Mouse (Mus musculus) neural tube, embryonic 11.5 days (tissue): ENCODE results near the gene Poc5. TPM values are rescaled to one million over a fixed set of nuclear protein-coding genes. Genes with fewer than 3 reads are reported as not detected.
A peak's percentile ranks its signal among the peaks of the same experiment; 100 is the strongest.

Experiments used
- ATAC-seq: fragments of 200-750 bp; cut with Nextera tagmentation; 2 replicates; pipeline ENCODE4 v1.8.0; 2017; ENCODE audit warnings: moderate number of reproducible peaks, mild to moderate bottlenecking, moderate TSS enrichment, moderate library complexity; ENCODE audit not compliant: insufficient read depth, low FRiP score, low TSS enrichment
- DNase-seq: peaks from one replicate; pipeline ENCODE4 v3.0.0-alpha.2; 2015; ENCODE audit warnings: low spot score
- H3K27ac ChIP-seq: fragments of 300-500 bp; sonication (generic); 2 replicates; pipeline ENCODE4 v1.5.1; 2014; ENCODE audit warnings: low read depth, mild to moderate bottlenecking, low read length
- H3K27me3 ChIP-seq: fragments of 300-500 bp; sonication (generic); 2 replicates; pipeline ENCODE4 v1.6.1; 2014; ENCODE audit warnings: mild to moderate bottlenecking, low read length, mixed read lengths; ENCODE audit not compliant: control insufficient read depth, insufficient read depth
- H3K36me3 ChIP-seq: fragments of 300-500 bp; sonication (generic); 2 replicates; pipeline ENCODE4 v1.6.1; 2014; ENCODE audit warnings: mild to moderate bottlenecking, low read length, moderate library complexity, mixed read lengths; ENCODE audit not compliant: control insufficient read depth, insufficient read depth
- H3K4me1 ChIP-seq: fragments of 300-500 bp; sonication (generic); 2 replicates; pipeline ENCODE4 v1.6.1; 2014; ENCODE audit warnings: low read length, mixed read lengths; ENCODE audit not compliant: control insufficient read depth, insufficient read depth
- H3K4me2 ChIP-seq: fragments of 300-500 bp; sonication (generic); 2 replicates; pipeline ENCODE4 v1.6.1; 2014; ENCODE audit warnings: low read depth, mild to moderate bottlenecking, moderate library complexity
- H3K4me3 ChIP-seq: fragments of 300-500 bp; sonication (generic); 2 replicates; pipeline ENCODE4 v1.5.1; 2014; ENCODE audit warnings: low read depth, low read length
- H3K9ac ChIP-seq: fragments of 300-500 bp; sonication (generic); 2 replicates; pipeline ENCODE4 v1.6.1; 2014; ENCODE audit warnings: mild to moderate bottlenecking, low read length
- H3K9me3 ChIP-seq: fragments of 300-500 bp; sonication (generic); 2 replicates; pipeline ENCODE4 v1.6.1; 2016; ENCODE audit warnings: low read length; ENCODE audit not compliant: control insufficient read depth
- WGBS: fragments of 180-500 bp; shearing (Covaris S2); extraction: QIAGEN DNeasy Blood & Tissue Kit; methylation state at CpG from one replicate; pipeline ENCODE4 v1.1.7; 2014; 5-methylcytosine and 5-hydroxymethylcytosine counted together
- polyA plus RNA-seq: library from polyadenylated mRNA; unstranded; fragments of >200 nt; fragmentation: Nextera tagmentation; extraction: Ambion mirVana; gene quantifications from 2 replicates; pipeline ENCODE4 v1.2.1, GENCODE M21; 2014

Poc5 gene
- polyA plus RNA-seq = 27.2 and 30.2 TPM in 2 replicates

DNA sequence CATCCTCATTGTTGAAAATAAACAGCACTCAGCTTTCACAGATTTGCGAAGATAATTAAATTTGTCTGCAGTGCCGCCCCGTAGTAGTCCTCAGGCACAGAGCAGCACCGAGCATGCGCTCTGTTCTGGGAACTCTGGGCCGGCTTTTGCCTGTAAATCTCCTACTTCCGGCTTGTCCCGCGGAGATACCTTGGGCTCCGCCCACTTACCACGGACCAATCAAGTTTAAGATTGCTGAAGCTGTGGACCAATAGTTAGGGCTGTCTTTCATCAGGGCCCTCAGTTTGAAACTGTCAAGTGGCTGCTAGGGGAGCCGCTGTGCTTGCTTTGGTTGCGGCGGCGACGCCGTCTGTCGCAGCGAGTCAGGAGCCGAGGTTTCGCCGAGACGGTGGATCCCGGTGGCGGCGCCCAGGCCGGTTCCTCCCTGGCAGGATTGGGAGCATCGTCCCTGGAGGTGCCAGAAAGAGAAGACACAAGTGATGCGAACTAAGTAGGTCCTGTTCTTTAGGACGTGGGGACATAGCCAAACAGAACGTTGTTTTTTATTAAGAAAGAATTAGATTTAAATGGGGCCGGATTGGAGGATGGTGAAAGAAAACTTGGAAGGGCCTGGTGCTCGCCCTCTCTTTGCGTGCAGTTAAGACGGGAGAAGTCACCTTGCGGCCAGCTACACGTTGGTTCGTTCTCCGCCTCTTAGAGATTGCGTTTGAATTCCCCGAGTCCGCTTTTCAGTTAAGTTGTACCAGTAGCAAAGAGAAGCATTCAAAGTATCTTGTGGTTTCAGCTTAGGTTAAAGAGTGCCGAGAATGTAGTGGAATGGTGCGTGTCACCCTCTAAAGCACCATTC lies at the start of gene Poc5:
Poc5 (plus strand) TSS at position 253 of the 847 bp plus-strand sequence.
- peak; percentile 96 for DNase-seq
- Histone ChIP-seq H3K9me3 (no peaks in the 10 kb centered on the region), H3K27ac (no peak within 1 kb of the TSS), H3K9ac (peak within 1 kb of the TSS; percentile 62), H3K36me3 (no peaks in the 10 kb centered on the region), H3K4me1 (peaks cover 8% of the 10 kb centered on the region), H3K27me3 (no peaks in the 10 kb centered on the region), H3K4me2 (peak within 1 kb of the TSS; percentile 76), H3K4me3 (peak within 1 kb of the TSS; percentile 60)
- WGBS = under 1% methylated on average over 44 of the region's 44 CpGs
- peak; percentile 99 for ATAC-seq

DNA sequence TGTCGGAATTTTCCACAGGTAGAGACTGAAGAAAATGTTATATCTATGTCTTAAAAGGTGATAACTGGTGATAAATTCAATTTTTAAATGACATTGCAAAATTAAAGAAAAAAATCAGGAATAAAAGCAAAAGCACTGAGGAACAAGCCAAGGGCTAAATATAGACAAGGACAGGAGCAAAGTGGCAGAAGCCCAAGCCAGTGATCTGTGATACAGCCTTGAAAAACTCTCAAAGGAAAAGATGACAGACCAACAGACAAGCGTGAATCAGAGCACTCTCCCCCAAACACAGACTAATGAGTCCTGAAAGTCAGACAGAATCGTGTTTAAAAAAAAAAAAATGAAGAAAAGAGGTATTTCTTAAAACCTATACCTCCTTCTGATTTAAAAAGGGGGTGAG lies 46.6 kb upstream of the Poc5 start:
- H3K9ac ChIP-seq = no peak overlapping the region
- no peaks in the 10 kb centered on the region for H3K9me3 ChIP-seq
- no peaks in the 10 kb centered on the region for H3K27me3 ChIP-seq
- H3K4me2 ChIP-seq = no peak overlapping the region
- WGBS = 82% methylated on average over 3 of the region's 3 CpGs
- H3K27ac ChIP-seq = no peak overlapping the region
- ATAC-seq = no peak
- no peak overlapping the region for H3K4me3 ChIP-seq
- H3K4me1 ChIP-seq = no peaks in the 10 kb centered on the region
- no peak for DNase-seq
- H3K36me3 ChIP-seq = no peaks in the 10 kb centered on the region

DNA sequence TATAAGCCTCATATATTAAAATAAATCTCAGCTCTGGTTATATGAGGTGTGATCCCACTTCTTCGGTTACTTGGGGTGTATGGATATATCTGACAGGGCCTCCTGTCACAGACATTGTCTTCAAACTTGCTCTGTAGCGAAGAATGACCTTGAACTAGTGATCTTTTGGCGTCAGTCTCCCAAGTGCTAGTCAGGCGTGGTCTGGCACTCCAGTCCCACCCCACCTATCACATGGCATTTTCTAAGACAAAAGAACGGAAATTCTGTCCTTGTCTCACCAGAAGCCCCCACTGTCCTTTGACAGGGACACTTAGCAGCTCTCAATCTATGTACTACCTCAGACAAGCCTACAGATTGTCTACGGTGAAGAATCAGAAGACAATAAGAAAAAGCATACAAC lies 43.3 kb upstream of the Poc5 start:
- Histone ChIP-seq H3K36me3 (no peaks in the 10 kb centered on the region), H3K27ac (no peak overlapping the region), H3K4me1 (no peaks in the 10 kb centered on the region), H3K4me3 (no peak overlapping the region), H3K9ac (no peak overlapping the region), H3K9me3 (no peaks in the 10 kb centered on the region), H3K4me2 (no peak overlapping the region), H3K27me3 (no peaks in the 10 kb centered on the region)
- DNase-seq (no peak), ATAC-seq (no peak)
- WGBS = 87% methylated on average over 6 of the region's 6 CpGs

DNA sequence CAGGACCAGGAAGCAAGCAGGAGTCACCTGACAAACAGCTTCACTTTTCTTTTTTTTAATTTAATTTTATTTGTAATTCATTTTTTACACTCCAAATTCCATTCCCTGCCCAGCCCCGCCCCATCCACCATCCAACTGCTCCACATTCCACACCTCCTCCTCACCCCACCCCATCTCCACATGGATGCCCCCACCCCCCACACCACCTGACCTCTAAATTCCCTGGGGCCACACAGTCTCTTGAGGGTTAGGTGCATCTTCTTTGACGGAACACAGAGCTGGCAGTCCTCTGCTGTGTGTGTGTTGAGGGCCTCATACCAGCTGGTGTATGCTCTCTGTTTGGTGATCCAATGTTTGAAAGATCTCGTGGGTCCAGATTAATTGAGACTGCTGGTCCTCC lies 41.5 kb upstream of the Poc5 start:
- WGBS = 53% methylated on average over 3 of the region's 3 CpGs

DNA sequence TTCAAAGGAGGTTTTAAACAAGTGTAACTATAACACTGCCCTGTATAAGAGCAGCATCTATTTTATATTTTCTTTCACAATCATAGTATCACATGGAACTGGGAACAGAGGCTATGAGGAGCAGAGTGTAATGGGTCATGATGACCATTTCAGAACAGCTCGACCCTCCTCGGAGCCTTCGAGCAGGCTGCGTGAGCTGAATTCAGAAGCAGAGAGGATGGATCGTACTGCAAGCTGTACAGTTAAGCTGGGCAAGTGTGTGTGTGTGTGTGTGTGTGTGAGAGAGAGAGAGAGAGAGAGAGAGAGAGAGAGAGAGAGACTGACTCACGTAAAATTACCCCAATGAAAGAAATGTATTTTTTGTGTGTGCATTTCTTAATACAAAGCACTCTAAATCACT lies 37.9 kb upstream of the Poc5 start:
- Histone ChIP-seq H3K27ac (no peak overlapping the region), H3K36me3 (no peaks in the 10 kb centered on the region)
- DNase-seq = no peak

More for the DNA sequence above, 41.5 kb upstream of the Poc5 start:
- H3K27ac ChIP-seq = no peak overlapping the region
- H3K9ac ChIP-seq = no peak overlapping the region
- H3K4me3 ChIP-seq = no peak overlapping the region
- no peaks in the 10 kb centered on the region for H3K4me1 ChIP-seq
- no peaks in the 10 kb centered on the region for H3K27me3 ChIP-seq
- no peaks in the 10 kb centered on the region for H3K9me3 ChIP-seq
- H3K4me2 ChIP-seq = no peak overlapping the region
- H3K36me3 ChIP-seq = no peaks in the 10 kb centered on the region
- no peak for ATAC-seq
- no peak for DNase-seq

DNA sequence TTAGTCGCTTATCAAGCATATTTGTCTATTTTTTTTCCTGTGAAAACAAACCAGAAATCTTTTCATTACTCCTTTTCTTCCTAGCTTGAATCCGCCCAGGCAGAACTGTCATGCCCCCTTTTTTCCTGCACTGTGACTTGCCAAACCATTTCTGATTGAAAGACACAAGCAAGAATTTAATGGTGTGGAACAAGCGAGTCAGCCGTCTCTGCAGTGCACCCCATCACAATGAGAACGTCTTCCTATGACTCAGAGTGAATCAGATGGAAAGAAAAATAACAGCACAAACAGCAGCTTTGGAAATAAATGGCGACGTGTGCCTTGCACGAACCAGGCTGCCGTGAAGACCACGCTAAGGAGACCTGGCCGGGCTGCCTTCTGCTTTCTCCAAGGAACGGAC lies 36.8 kb upstream of the Poc5 start:
- Histone ChIP-seq H3K4me2 (no peak overlapping the region), H3K9me3 (no peaks in the 10 kb centered on the region), H3K27me3 (no peaks in the 10 kb centered on the region), H3K27ac (no peak overlapping the region), H3K4me3 (no peak overlapping the region), H3K36me3 (no peaks in the 10 kb centered on the region), H3K9ac (no peak overlapping the region), H3K4me1 (no peaks in the 10 kb centered on the region)
- WGBS = 68% methylated on average over 12 of the region's 12 CpGs
- DNase-seq (no peak), ATAC-seq (no peak)

More for the DNA sequence above, 37.9 kb upstream of the Poc5 start:
- Histone ChIP-seq H3K9me3 (no peaks in the 10 kb centered on the region), H3K4me3 (no peak overlapping the region), H3K27me3 (no peaks in the 10 kb centered on the region), H3K4me2 (no peak overlapping the region), H3K9ac (no peak overlapping the region), H3K4me1 (no peaks in the 10 kb centered on the region)
- WGBS = 86% methylated on average over 6 of the region's 6 CpGs
- no peak for ATAC-seq

DNA sequence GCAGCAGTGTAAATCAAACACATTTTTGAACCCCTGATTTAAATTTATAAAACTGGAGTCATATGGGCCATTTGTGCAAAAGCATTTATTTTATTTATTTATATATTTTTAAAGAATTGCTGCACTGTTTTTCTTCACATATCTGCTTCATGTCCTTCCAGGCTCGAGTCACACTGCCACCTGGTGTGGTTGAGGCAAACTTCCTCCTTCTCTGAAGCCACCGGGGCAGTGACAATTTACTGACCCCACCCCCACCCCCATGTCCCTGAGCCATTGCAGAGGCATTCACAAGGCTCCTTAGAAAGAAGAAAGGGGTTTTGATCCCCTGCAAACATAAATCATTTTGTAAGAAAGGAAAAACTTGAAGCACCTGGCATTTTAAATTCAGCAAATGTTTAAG lies 12.6 kb upstream of the Poc5 start:
- H3K27me3 ChIP-seq = no peaks in the 10 kb centered on the region
- DNase-seq (no peak), ATAC-seq (no peak)
- H3K9me3 ChIP-seq = no peaks in the 10 kb centered on the region
- H3K4me2 ChIP-seq = no peak overlapping the region
- no peaks in the 10 kb centered on the region for H3K36me3 ChIP-seq
- no peak overlapping the region for H3K27ac ChIP-seq
- no peak overlapping the region for H3K4me3 ChIP-seq
- WGBS = 17% methylated on average over 2 of the region's 2 CpGs
- no peak overlapping the region for H3K9ac ChIP-seq
- no peaks in the 10 kb centered on the region for H3K4me1 ChIP-seq

DNA sequence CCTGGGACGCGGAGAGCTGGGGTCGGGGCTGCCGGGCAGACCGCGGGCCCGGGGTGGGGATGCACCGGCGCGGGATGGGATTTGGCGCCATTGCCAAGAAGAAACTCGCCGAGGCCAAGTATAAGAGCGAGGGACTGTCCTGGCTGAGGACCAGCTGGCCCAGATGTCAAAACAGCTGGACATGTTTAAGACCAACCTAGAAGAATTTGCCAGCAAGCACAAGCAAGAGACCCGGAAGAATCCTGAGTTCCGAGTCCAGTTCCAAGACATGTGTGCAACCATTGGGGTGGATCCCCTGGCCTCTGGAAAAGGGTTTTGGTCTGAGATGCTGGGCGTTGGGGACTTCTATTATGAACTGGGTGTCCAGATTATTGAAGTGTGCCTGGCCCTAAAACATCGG lies 11.2 kb upstream of the Poc5 start:
- H3K9ac ChIP-seq = no peak overlapping the region
- H3K36me3 ChIP-seq = no peaks in the 10 kb centered on the region
- no peak overlapping the region for H3K4me3 ChIP-seq
- no peaks in the 10 kb centered on the region for H3K9me3 ChIP-seq
- ATAC-seq = no peak
- H3K4me2 ChIP-seq = no peak overlapping the region
- H3K27ac ChIP-seq = no peak overlapping the region
- no peaks in the 10 kb centered on the region for H3K4me1 ChIP-seq
- WGBS = 93% methylated on average over 18 of the region's 18 CpGs
- no peak for DNase-seq
- no peaks in the 10 kb centered on the region for H3K27me3 ChIP-seq

DNA sequence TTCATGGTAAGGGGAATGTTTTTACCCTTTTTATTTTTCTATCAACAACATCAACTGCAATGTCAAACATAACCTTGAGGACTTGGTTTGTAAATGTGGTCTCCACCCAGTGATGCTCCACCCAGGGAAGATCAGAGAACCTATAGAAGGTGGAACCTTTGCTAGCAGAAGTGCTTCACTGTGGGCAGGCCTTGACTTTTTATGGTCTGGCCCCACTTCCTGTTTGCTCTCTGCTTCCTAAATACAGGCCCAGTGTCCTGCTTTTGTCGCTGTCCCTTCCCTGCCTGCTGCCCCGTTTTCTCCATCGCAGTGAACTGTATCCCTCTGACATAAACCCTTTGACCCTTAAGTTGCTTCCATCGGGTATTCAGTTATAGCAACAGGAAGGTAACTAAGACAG lies 10.2 kb upstream of the Poc5 start:
- 75% methylated on average over 4 of the region's 4 CpGs for WGBS
- Histone ChIP-seq H3K4me2 (no peak overlapping the region), H3K9ac (no peak overlapping the region), H3K27me3 (no peaks in the 10 kb centered on the region), H3K9me3 (no peaks in the 10 kb centered on the region), H3K27ac (no peak overlapping the region), H3K4me1 (no peaks in the 10 kb centered on the region), H3K36me3 (no peaks in the 10 kb centered on the region), H3K4me3 (no peak overlapping the region)
- no peak for DNase-seq
- no peak for ATAC-seq
